In genomic region chr2:170152856-170153255, GRCm38 (mm10) we compare ENCODE assay signal across 8 mouse cellular contexts. TPM values are rescaled to one million over a fixed set of nuclear protein-coding genes. Genes with fewer than 3 reads are reported as not detected.
DNase-seq lines count a peak whose midpoint lies in the region; ATAC-seq lines count a peak whose summit lies in the region.

No protein-coding gene starts in this region.

- H3K4me1 ChIP-seq in limb, embryonic 15.5 days = peaks cover 23% of the 10 kb centered on the region

- ATAC-seq in erythroblast, adult 5-6 weeks (replicated peaks; ENCODE audit: low FRiP score, poor library complexity, severe bottlenecking) = 0 out of 2 replicates have a peak, but pooled peaks have one; percentile 22
- ATAC-seq in limb, embryonic 15.5 days (ENCODE audit: insufficient number of reproducible peaks, low FRiP score, low TSS enrichment, low read depth) = no peak

- peak; percentile 35 for DNase-seq in heart, adult 8-10 months (ENCODE audit: low spot score)
- no peak for DNase-seq in heart, postnatal 4 days
- DNase-seq in A20 (ENCODE audit: low read depth, low spot score) = peak; percentile 78
- DNase-seq in layer of hippocampus, adult 9-11 months = no peak
- no peak for DNase-seq in right cerebral cortex, postnatal 10 days (ENCODE audit: low spot score in 2 of 2)
- no peak for DNase-seq in cerebellum, postnatal 10 days

- H3K36me3 ChIP-seq in limb, embryonic 15.5 days = no peaks in the 10 kb centered on the region

- H3K9me3 ChIP-seq in limb, embryonic 15.5 days = no peaks in the 10 kb centered on the region

- peak overlapping the region; percentile 67 for H3K4me2 ChIP-seq in limb, embryonic 15.5 days

- no peak overlapping the region for H3K9ac ChIP-seq in limb, embryonic 15.5 days

- no peak overlapping the region for H3K27ac ChIP-seq in limb, embryonic 15.5 days

- peak overlapping the region; percentile 37; the same call in 1 of the 2 replicates for H3K4me3 ChIP-seq in limb, embryonic 15.5 days

- 28% methylated on average over 7 of the region's 7 CpGs for whole genome bisulfite sequencing in limb, embryonic 15.5 days

- no peaks in the 10 kb centered on the region for H3K27me3 ChIP-seq in limb, embryonic 15.5 days

RNA-seq across cellular contexts. Expression of gene Zfp217, which starts 5.0 kb away (rescaled TPM):
- total RNA-seq in heart, adult 8-10 months (2022) = 10 to 100 TPM in 1 of 4 experiments, 1 to 10 TPM in 3; 7.4 to 12.0 (median 8.9) TPM
- total RNA-seq in heart, postnatal 4 days (2021) = 10 to 100 TPM; 18.8 to 19.3 TPM
- total RNA-seq in erythroblast, adult 5-6 weeks (2015; ENCODE audit: low replicate concordance) = 75.7 and 92.6 TPM in 2 replicates
- 169 and 180 TPM in 2 replicates for total RNA-seq in erythroblast, adult 5-6 weeks (2017; ENCODE audit: low replicate concordance)
- polyA plus RNA-seq in limb, embryonic 15.5 days (2015; fragmentation: Nextera tagmentation; extraction: Ambion mirVana) = 2.9 and 3.3 TPM in 2 replicates

Comparison
In these comparisons a context has a peak if more than half of its experiments do, and no peak if none do; other contexts are left out.
1. DNase-seq: peak in heart, adult 8-10 months (single experiment) and A20 (single experiment); none in heart, postnatal 4 days (single experiment), layer of hippocampus, adult 9-11 months (single experiment), right cerebral cortex, postnatal 10 days (0 of 2) and cerebellum, postnatal 10 days (0 of 2).